Mouse (Mus musculus): Measurements from ENCODE around the gene Emc3. TPM values are rescaled to one million over a fixed set of nuclear protein-coding genes. Genes with fewer than 3 reads are reported as not detected.

The Emc3 gene
- polyA plus RNA-seq, 2 experiments from 2014 or later = 56.2 to 68.2 TPM

DNA sequence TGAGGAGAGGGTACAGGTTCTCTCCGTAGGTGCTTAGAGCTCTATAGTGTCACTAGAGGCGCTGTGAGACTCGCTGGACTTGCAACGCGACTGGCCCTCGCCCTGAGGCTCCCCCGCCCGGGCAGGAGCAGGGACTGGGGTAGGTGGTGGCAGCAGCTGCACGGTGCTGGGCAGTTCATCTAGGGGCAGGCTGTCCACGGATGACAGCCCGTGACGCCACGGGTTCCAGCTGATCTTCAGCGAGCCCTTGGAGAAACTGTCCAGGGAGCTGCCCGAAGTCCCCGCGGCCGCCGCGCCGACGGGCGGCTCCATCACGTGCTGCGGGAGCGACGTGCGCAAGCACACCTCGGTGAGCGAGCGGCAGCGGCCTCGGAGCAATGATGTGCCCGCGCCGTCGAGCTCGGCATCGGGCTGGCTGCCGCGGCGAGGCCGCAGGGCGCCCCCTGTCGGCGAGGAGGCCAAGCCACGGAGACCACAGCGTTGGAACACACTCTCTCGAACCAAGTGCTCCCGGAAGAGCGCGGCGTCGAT is 37.1 kb downstream of the Emc3 start:
- ATAC-seq = peak; percentile 87

DNA sequence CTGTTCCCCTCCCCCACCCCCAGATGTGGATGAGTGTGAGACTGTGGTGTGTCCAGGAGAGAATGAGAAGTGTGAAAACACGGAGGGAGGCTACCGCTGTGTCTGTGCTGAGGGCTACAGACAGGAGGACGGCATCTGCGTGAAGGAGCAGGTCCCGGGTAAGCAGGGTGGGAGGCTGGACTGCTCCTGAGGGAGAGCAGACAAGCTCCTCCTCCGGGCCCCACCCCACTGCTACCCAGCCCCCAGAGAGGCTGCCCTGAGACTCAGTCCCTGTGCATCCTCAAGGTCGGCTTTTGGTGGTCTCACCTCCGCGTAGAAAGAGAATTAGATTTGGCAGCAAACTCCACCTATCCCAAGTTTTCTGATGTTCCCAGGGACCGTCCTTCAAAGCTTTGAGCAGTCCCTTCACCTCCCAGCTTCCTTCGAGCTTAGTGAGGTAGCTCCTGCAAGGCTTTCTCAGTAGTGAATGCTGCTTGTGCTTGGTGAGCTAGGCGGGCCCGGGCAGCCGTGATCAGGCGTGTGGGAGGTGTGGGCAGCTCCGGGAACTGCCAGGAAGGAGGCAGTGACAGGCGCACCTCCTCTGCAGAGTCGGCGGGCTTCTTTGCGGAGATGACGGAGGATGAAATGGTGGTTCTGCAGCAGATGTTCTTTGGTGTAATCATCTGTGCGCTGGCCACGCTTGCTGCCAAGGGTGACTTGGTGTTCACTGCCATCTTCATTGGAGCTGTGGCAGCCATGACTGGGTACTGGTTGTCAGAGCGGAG is 39.2 kb downstream of the Emc3 start:
- no peak for ATAC-seq

GRCm38 (mm10) chr6:113489410-113489809 is 42.0 kb downstream of the Emc3 start:
- no peak for ATAC-seq

DNA sequence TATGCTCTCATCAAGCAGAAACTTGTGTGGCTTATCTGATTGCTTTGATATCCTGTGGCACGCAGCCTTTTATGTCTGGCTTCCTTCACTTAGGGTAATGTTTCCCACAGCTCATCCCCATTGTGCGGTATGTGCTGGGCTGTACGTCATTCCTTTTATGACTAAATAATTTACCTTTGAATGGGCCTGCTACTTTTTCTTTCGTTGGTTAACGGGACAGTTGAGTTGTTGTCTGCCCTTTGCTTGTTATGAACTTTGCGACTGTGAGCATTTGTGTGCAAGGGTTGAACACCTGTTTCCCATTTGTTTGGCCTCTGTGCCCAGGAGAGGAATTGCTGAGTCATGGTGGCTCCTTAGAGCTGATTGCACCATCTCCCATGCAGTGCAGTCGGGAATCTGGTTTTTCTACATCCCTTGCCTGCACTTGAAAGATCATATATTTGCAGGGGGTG is 44.3 kb downstream of the Emc3 start:
- no peak for ATAC-seq

GRCm38 (mm10) chr6:113483729-113484128 is 47.7 kb downstream of the Emc3 start:
- no peak for ATAC-seq

- ATAC-seq = peak; percentile 98
Measured at GRCm38 (mm10) chr6:113483100-113483615, 48.3 kb downstream of the Emc3 start, which contains the start of gene Creld1. Creld1 (plus strand) TSS chr6:113483297.

DNA sequence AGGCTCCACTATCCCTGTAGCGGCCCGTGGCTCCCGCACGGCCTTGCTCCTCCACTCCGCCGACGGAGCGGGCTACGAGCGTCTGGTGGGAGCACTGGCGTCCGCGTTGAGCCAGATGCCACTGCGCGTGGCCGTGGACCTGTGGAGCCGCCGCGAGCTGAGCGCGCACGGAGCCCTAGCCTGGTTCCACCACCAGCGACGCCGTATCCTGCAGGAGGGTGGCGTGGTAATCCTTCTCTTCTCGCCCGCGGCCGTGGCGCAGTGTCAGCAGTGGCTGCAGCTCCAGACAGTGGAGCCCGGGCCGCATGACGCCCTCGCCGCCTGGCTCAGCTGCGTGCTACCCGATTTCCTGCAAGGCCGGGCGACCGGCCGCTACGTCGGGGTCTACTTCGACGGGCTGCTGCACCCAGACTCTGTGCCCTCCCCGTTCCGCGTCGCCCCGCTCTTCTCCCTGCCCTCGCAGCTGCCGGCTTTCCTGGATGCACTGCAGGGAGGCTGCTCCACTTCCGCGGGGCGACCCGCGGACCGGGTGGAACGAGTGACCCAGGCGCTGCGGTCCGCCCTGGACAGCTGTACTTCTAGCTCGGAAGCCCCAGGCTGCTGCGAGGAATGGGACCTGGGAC is 48.9 kb downstream of the Emc3 start:
- peak; percentile 43 for ATAC-seq

GRCm38 (mm10) chr6:113480555-113481373 is 50.7 kb downstream of the Emc3 start:
- no peak for ATAC-seq

GRCm38 (mm10) chr6:113478906-113479305 is 52.5 kb downstream of the Emc3 start:
- ATAC-seq = no peak

GRCm38 (mm10) chr6:113477353-113477752 is 54.1 kb downstream of the Emc3 start:
- no peak for ATAC-seq

- no peak for ATAC-seq
Measured at GRCm38 (mm10) chr6:113473715-113474114, 57.7 kb downstream of the Emc3 start.

- ATAC-seq = no peak
Measured at GRCm38 (mm10) chr6:113473246-113473645, 58.2 kb downstream of the Emc3 start.

GRCm38 (mm10) chr6:113472061-113472460 is 59.4 kb downstream of the Emc3 start:
- no peak for ATAC-seq

GRCm38 (mm10) chr6:113471297-113471936 is 60.0 kb downstream of the Emc3 start, which contains the start of gene Il17rc:
Il17rc (plus strand) TSS chr6:113471427.
- ATAC-seq = no peak

DNA sequence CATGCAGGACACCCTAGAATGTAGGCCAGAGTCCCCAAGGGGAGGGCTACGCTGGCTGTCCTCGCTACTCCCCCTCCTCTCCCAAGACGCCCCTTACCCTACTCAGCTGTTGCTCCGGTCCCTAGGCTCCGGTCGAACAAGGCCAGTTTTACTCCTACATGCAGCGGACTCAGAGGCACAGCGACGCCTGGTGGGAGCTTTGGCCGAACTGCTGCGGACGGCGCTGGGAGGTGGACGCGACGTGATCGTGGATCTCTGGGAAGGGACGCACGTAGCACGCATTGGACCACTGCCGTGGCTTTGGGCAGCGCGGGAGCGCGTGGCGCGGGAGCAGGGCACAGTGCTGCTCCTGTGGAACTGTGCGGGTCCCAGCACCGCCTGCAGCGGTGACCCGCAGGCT is 62.0 kb downstream of the Emc3 start:
- peak; percentile 48 for ATAC-seq

DNA sequence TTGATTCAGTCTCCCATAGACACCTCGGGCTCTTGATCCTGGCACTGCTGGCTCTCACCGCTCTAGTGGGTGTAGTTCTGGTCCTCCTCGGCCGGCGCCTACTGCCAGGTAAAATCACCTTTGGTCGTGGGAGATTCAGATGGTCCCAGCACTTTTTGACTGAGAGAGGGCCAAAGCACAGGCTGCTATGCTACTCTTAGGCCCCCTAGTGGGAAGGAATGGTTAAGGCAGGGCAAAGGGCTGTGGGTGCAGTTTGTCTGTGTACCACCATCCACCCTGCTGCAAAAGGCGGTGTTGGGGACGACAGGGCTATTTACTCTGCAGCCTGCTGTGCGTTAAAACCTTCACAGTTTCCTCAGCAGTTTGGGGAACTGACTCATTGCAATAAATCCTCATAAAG is 62.4 kb downstream of the Emc3 start:
- peak; percentile 98 for ATAC-seq

GRCm38 (mm10) chr6:113468512-113468911 is 62.9 kb downstream of the Emc3 start:
- ATAC-seq = no peak

DNA sequence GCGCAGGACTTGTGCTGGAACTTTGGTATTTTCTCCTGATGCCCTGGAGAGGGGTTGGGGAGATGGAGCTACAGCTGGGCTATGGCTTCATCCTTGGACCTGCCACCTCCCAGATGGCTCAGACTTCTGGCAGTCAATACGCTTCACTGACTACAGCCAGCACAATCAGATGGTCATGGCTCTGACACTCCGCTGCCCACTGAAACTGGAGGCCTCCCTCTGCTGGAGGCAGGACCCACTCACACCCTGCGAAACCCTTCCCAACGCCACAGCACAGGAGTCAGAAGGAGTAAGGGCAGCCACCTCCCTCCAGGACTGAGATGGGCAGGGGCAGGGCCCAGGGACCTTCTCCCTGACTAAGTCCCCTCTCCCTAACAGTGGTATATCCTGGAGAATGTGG is 65.8 kb downstream of the Emc3 start:
- ATAC-seq = no peak

Measured in CD4-positive, CD25-positive, alpha-beta regulatory T cell, adult 4 months (primary cell).